Mouse (Mus musculus) erythroid progenitor cell, adult 5-6 weeks (primary cell): ENCODE results near the gene Hikeshi. TPM values are rescaled to one million over a fixed set of nuclear protein-coding genes. Genes with fewer than 3 reads are reported as not detected.

ENCODE experiments used
- ATAC-seq: replicated peaks from 2 replicates; pipeline ENCODE4 v1.8.0; 2016; ENCODE audit warnings: moderate number of reproducible peaks, mild to moderate bottlenecking, moderate TSS enrichment, inconsistent platforms; ENCODE audit not compliant: poor library complexity, low FRiP score, severe bottlenecking
- total RNA-seq, 2 experiments: library from RNA; stranded (forward) in 1 of 2; stranded (reverse) in 1 of 2; fragments of 150-400 nt in 1 of 2; fragments of 186-747, 209-891 nt in 1 of 2; gene quantifications; 2 replicates each; pipeline versions ENCODE4 v1.2.3 to v1.2.4; 2015 to 2017; ENCODE audit warnings: low replicate concordance in 2 of 2

The Hikeshi gene
- total RNA-seq, 2 experiments from 2014 or later, result 21.4 to 41.6 TPM

DNA sequence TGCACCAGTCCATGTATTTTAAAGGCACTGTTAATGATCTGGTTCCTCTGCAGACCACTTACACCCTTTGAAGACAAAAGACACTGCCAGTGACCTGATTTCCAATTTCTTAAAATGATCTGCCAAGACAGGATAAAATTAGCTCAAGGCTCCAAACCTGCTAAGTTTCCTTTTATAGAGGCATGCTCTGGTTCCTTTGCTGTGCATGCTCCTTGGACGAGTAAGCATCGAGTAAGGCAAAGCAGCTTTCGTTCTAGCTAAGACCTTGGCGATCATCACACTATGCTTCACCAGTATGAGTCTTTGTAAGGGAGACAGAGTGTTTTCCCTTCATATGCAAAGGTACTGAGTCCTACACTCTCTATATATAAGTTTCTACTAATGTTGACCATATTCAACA lies 23.2 kb downstream of the Hikeshi start:
- ATAC-seq, result no peak

DNA sequence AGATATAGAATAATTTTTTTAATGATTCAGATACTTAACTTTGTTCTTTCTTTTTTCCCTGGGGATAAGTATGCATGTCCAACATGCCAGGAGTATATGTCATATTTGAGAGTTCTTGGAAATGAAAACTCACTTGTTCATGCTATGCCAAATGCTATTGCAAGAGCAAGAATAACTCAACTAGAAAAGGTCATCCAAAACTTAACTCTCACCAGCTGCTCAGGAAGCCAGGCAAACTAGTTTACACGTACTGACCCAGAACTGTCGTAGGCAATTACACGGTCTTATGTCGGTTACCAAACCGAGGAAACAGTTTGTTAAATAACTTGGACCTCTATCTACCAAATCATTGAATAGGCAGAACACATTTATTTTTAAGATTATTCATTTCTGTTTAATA lies 24.3 kb downstream of the Hikeshi start:
- no peak for ATAC-seq

DNA sequence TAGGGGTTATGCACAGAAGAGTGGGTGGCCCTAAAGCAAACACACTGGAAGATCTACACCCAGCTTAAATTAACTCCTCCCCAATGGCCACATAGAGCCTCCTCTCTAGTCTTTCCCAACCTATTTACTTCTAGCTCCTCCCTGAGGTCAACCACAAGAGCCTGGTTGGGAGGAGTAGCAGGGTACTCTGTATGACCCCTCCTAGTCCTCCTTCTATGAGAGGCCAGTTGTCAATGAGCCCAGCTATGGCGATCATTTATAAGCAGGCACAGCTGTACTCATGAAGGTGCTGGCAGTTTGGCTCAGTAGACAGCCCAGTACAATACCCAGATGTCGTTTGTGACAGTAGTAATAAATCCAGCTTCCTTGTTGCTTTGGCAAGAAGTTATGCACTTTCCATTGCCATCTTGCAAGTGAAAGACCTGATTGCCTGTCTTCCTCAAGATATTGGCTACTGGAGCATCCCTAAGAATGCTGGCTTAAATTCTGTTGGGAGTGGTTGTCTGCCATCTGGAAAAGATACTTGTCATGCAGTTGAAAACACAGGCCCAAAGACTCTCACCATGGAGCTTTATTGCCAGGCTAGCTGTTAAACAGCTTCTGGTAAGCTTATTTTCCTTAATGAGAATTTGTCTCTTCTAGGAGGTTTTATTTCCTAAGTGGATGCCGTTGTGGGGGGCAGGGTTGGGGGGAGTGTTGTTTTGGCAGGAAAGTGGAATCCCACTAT lies 27.4 kb downstream of the Hikeshi start:
- ATAC-seq, result no peak

DNA sequence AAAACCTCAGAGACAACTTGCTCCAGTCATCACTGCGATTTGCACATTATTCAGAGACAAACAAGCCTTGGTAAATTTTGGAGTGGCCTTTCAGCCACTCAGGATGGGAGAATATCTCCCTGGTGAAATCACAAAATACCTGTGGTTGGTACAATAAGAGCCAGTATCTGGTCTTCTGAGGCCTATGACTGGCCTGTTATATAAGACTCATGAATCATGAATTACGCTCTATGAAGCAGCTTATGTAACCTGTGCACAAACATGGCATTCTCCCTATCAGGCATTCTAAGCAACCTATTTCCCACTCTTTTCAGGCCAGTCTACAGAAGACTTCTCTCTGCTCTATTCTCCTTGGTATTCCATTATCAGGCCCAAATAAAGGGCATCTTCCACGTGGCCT lies 28.6 kb downstream of the Hikeshi start:
- no peak for ATAC-seq

DNA sequence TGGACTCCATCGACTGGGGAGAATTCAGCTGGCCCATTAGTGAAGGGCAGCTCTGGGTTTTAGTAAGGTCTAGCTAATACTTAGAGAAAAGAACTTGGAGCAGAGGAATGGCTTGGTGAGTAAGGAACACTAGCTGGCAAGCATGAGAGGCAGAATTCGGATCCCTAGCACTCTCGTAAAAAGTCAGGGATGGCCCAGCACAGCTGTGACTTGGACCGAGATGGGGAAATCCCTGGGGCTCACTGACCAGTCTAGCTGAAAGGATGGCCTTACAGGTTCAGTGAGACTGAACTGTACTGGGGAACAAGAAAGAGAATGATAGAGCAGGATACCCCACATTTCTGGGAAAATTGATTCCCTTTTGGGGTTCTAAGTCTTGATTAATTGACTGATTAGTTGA lies 31.3 kb downstream of the Hikeshi start:
- ATAC-seq, result no peak

DNA sequence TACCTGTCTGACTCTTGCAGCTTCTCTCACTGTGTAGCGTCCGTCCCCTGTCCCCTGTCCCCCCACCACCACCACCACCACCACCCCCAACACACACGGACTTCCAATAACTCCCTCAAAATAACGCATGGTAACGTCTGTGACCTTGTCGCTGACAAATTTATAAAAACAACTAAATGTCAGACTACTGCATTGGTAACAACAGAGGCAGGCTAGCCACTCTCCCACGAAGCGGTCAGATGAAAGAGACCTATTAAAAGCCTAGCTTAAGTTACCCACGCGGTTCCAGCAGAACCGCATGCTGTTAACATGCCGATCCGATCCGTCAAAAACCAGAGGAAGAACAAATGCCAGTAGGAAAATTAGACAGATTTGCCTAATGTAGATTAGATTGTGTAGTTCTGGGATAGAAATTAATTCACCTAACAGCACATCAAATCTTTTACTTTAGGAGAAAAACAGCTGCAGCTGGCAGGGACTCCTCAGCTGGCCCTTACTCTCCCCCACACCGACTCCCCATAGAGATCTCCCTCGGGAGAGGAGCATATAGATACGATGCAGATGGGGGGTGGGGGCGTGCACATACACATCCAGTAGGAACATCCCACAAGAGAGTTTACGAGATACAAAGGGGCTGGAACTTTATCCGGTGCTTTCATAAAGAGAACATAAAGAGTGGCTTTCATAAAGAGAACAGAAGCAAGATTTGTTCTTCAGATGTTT lies 31.9 kb downstream of the Hikeshi start:
- ATAC-seq, result no peak

DNA sequence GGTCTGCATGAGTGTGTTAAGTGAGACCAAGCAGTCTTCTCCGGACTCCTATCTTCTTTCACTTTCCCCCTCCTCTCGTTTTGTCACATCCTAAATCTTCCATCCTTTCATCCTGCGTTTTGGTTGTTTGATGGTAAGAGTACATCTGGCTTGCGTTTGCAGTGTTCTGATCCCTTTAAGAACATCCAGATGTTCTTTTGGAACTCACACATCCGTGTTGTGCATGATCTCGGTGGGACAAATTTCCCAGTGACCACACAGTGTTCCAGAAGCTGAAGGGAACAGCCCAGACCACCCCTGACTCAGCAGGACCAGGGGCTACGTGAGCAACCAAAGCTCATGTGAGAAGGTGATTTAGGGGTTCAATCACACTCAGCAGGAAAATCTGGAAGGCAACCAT lies 32.6 kb downstream of the Hikeshi start:
- ATAC-seq, result no peak

DNA sequence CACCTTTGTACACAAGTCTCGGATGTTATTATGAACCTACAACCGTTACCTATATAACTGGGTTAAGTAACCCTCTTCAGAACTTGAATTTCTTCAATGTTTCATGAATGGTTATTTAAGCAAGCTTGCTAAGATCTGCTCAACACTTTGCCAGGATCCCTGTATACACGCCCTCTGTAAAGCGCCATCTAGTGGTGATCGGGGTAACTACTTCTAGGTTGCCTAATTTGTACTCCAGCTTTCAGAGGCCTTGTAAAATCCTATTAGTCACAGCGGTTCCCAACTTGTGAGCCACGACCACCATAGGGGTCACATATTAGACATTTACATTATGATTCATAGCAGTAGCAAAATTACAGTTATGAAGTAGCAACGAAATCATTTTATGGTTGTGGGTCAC lies 33.1 kb downstream of the Hikeshi start:
- peak; percentile 80 for ATAC-seq

DNA sequence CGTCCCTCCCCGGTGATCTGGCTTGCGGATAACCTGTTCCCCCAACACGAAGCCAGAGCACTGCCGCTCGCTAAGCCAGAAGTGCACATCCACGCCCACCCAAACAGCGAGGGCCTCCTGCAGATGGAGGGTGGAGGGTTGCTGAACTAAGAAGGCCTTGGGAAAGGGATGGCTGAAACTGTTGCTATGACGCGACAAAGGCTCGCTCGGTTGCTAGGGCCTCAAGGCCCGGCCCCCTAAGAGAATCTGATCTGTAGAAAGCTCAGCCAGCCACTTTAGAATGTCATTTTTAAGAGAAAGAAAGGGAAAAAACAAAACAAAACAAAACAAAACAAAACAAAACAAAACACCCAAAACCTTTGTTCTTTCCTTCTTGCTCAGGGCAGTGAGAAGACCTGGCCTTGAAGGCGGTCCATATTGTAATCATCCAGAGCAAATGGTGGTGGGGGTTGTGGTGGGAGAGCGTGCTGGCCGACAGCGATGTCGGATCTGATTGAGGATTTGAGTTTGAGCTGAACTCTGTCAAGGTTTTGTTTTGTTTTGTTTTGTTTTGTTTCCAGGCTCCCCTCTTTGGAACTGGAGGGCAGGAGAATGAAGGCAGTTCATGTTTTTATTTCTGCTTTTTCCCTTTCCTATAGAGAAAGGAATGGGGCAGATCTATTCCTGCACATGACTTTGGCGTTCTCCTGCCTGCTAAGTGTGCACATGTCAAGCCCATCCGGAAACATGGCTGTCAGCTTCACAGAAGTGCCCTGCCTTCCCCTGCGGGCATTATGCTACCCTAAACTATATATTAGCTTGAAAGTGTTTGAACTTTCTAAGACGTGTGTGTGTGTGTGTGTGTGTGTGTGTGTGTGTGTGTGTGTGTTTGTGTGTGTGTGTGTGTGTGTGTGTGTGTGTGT lies 37.3 kb downstream of the Hikeshi start, which contains the start of gene Ccdc81:
Gene Ccdc81 (minus strand): TSS at position 188 of the 902 bp plus-strand sequence.
- ATAC-seq, result no peak

DNA sequence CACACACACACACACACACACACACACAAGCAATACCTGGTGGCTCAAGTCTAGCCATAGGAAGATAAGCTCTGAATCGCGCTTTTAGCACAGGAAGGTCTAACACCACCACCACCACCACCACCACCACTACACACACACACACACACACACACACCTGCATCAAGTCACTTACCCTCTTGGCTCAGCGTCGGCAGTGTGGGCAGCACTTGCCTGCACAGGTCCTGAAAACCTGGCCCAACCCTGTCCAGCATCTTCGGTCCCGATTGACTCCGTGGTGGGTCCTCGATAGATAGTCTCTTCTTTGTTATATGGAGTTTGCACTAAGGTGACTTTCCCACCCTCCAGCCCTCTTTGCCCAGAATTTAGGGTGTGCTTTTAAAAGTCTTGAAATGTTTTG lies 38.0 kb downstream of the Hikeshi start:
- no peak for ATAC-seq

DNA sequence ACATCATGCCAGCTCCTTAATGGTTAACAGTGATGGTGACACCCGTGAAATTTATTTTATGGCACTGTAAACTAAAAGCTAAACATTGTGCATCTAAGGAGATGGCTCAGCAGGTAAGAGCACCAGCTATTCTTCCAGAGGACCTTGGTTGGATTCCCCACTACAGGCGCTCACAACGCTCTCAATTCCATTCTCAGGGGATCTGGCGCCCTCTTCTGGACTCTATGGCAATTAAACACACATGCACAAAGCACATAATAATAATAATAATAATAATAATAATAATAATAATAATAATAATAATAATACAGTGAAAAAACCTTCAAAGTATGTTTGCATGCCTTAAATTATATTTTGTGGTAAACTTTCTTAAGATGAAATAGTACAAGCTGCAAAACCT lies 49.1 kb downstream of the Hikeshi start:
- no peak for ATAC-seq

DNA sequence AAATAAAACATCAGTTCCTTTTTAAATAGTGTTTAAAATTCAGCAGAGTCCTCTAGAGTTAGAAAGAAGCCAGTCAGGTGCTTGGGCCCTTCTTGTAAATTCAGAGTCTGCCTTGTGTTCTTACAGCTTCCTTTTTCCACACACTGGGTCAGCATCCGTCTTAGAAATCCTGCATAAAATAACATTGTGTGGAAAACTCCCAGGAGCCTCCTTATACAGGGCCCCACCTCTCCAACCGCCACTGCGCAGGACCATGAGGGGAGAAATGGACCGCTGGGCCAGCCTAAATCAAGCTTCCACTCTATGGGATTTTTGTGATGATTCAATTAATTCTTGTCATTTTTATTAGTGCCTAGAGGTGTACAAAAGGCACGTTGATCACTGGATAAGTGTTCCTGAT lies 49.6 kb downstream of the Hikeshi start:
- ATAC-seq, result no peak

DNA sequence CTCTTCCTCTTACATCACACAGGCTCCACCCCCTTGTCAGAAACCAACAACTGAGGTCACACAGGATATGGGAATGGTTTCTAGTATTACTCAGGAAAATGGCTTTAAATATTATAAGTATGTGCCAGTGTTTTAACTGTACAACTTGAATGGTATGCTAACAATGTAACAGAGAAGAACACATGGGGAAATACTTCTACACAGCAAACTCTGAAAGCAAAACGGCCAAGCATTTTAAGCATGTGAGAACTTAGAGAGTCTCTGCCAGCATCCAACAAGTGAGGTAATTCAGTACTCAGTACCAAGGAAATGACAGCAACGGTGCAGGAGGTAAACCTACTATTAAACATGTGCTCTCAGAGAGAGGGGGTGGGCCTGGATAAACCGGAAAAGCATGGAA lies 56.5 kb downstream of the Hikeshi start:
- no peak for ATAC-seq

DNA sequence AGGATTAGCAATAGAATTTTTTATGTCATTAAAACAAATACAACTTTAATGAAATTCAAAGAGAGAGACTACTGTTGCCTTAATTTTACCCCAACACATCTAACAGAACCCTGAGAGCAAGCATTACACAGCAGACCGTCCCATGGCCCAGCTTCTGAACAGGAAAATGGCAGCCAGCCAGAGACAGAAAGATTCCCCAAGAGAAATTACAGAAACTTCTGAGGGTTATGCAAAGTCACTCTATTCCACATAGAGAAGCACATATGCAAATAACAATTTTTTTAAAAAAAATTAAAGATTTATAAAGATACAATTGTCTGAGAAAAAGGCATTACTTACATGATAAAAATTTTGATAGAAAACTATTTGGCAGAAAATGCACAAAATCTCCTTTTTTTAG lies 61.3 kb downstream of the Hikeshi start:
- no peak for ATAC-seq

Other genes starting within 250 kb of the Hikeshi start
- gene Ccdc81, start 37.6 kb downstream of the Hikeshi start, total RNA-seq (2015; ENCODE audit: low replicate concordance), result not detected in 2 replicates
- gene Ccdc81, start 37.6 kb downstream of the Hikeshi start, total RNA-seq (2017; ENCODE audit: low replicate concordance), result not detected in 2 replicates
- 96.0 and 143 TPM in 2 replicates for gene Eed, start 39.8 kb upstream of the Hikeshi start, total RNA-seq (2015; ENCODE audit: low replicate concordance)
- 68.2 and 143 TPM in 2 replicates for gene Eed, start 39.8 kb upstream of the Hikeshi start, total RNA-seq (2017; ENCODE audit: low replicate concordance)
- gene Picalm, start 189.0 kb upstream of the Hikeshi start, total RNA-seq (2015; ENCODE audit: low replicate concordance), result 1,006 and 1,368 TPM in 2 replicates
- 1,167 and 1,289 TPM in 2 replicates for gene Picalm, start 189.0 kb upstream of the Hikeshi start, total RNA-seq (2017; ENCODE audit: low replicate concordance)